Mouse (Mus musculus) heart, adult 2 months (tissue): ENCODE results near the gene Map4k2.

Experiments used
- CTCF ChIP-seq: fragments of 200-600 bp; IDR thresholded peaks from 2 replicates; pipeline ENCODE4 v1.8.1; 2022; ENCODE audit warnings: antibody characterized with exemption, mild to moderate bottlenecking, moderate library complexity
- POLR2A ChIP-seq: fragments of 200-500 bp; IDR thresholded peaks from 2 replicates; pipeline ENCODE4 v1.6.1; 2011; ENCODE audit warnings: mild to moderate bottlenecking, low read depth, low read length, control low read depth; ENCODE audit not compliant: insufficient read depth

- no peak for TF ChIP-seq CTCF
- TF ChIP-seq POLR2A = peak; percentile 72
These were observed 22.7 kb downstream of the Map4k2 start, which contains the start of gene Sf1 for GRCm38 (mm10) chr19:6363411-6364240.
